Mouse (Mus musculus) liver, adult 2 months (tissue): ENCODE data around the gene Avp.

Experiments used
- CTCF ChIP-seq: fragments of 200-500 bp; IDR thresholded peaks from 2 replicates; pipeline ENCODE4 v1.5.1; 2011; ENCODE audit warnings: low read depth, low read length, control low read depth
- POLR2A ChIP-seq: fragments of 200-500 bp; IDR thresholded peaks from 2 replicates; pipeline ENCODE4 v1.6.1; 2011; ENCODE audit warnings: low read length, control low read depth; ENCODE audit not compliant: insufficient read depth; ENCODE audit errors: extremely low read depth

GRCm38 (mm10) chr2:130586016-130586415 lies 3.7 kb upstream of the Avp start:
- TF ChIP-seq CTCF (no peak), POLR2A (no peak)
